Mouse (Mus musculus) lung, adult 2 months (tissue): Measurements from ENCODE around the gene Zkscan8.
"Not testable (repeated sequence)": the region's sequence is repeated elsewhere in the genome, so short reads cannot be mapped to it uniquely, and the experiment has no call there.

Source experiments
- CTCF ChIP-seq: fragments of 200-500 bp; IDR thresholded peaks from 2 replicates; pipeline ENCODE4 v1.5.1; 2011; ENCODE audit warnings: mild to moderate bottlenecking, low read length, control low read depth; ENCODE audit not compliant: insufficient read depth
- POLR2A ChIP-seq: fragments of 200-500 bp; IDR thresholded peaks from 2 replicates; pipeline ENCODE4 v1.6.1; 2011; ENCODE audit warnings: low read depth, mild to moderate bottlenecking, control low read depth, low read length, borderline replicate concordance; ENCODE audit errors: extremely low read depth

GRCm38 (mm10) chr13:21501182-21501581 is 29.7 kb downstream of the Zkscan8 start, which contains the start of gene Gm11273:
- TF ChIP-seq CTCF, POLR2A: not testable (repeated sequence)
